Mouse (Mus musculus) neural tube, embryonic 10.5 days (tissue): Measurements from ENCODE around the gene Il6ra.
"Not testable (repeated sequence)": the region's sequence is repeated elsewhere in the genome, so short reads cannot be mapped to it uniquely, and the experiment has no call there.

Experiments used
- DNase-seq: peaks from one replicate; pipeline ENCODE4 v3.0.0-alpha.2; 2017; ENCODE audit warnings: low spot score; ENCODE audit errors: extremely low spot score

Il6ra gene

DNA sequence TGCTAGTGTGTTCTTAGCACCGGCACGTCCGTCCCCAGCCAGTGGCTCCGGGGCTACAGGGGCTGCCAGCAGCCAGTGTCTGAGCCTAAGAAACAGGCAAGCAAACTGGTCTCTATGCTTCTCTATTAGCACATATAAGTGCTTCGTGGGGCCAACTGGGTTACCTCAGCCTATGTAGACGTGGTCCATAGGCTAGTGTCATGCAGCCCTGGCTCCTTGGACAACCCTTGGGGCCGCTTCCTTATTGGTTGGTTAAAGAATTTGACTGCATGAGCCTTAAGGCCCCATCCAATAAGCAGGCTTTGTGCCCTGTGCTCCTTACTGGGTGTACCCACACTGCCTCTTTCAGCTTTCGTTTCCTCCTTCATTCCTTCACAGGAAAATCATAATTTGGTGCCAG, 37.2 kb downstream of the Il6ra start:
- no peak for DNase-seq

DNA sequence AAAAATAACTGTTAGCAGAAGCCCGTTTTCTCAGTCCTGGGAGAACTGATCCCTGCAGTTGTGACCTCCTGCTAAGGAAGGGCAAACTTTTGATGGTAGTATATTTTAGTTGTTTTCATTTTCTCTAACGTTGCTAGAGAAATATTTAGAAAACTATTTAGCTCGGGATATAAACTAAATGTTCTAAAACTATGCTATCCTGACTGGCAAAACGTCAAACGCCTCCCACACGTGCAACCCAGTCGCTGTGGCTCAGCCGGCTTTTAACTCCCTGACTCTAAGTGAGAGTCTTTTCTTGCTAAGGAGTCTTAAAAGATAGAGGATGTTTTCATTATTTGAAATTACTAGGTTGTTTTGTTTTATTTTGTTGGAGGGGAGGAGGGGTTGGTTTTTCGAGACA, 38.0 kb downstream of the Il6ra start:
- no peak for DNase-seq

DNA sequence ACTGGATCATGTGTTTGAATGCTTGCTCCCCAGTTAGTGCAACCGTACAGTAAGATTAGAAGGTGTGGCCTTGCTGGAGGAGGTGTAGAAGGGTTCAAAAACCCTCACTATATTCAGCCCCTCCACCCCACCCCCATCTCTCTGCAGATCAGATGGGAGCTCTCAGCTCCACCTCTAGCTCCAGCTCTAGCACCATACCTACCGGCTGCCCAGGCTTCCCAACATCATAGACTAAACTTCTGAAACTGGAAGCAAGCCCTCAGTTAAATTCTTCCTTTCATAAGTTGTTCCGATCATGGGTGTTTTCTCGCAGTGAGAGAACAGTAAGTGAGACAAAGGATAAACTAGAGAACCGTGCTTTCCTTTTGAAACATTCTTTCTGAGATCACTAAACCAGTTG, 38.9 kb downstream of the Il6ra start:
- DNase-seq, result no peak

DNA sequence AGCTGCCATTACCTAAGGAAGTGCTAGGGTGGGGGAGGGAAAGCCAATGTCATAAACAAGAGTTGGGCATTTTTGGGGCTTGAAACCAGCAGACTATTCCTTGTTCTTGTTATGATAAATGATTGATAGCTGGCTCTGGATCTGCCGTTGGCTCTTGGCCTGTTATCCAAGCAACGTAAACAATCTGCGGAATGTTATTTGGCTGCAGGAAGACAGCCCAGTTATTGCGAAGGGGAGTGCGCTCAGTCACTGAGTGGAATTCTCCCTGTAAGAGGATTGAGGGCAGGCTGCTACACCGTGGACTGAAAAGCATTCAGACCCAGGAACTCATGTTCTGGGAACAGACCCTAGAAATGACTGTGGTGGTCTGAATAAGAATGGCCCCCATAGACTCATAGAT, 40.3 kb downstream of the Il6ra start:
- DNase-seq, result no peak

DNA sequence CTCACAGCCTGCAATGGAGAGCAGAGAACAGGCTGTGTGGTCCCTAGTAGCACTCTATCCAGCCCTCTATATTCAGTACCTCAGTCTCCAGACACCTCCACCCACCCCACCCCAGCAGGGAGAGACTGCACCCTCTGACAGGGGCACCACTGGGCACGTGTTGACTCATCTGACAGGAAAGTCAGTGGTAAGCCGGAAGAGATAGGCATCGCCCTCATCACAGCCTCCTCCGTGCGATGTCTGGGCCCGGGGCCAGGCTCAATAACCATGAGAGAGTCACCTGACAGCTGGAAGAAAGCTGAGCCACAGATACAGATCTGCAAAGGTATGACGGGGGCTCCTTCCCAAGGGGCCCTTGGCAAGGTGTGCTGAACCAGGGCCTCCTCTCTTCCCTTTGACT, 40.8 kb downstream of the Il6ra start:
- DNase-seq, result no peak

DNA sequence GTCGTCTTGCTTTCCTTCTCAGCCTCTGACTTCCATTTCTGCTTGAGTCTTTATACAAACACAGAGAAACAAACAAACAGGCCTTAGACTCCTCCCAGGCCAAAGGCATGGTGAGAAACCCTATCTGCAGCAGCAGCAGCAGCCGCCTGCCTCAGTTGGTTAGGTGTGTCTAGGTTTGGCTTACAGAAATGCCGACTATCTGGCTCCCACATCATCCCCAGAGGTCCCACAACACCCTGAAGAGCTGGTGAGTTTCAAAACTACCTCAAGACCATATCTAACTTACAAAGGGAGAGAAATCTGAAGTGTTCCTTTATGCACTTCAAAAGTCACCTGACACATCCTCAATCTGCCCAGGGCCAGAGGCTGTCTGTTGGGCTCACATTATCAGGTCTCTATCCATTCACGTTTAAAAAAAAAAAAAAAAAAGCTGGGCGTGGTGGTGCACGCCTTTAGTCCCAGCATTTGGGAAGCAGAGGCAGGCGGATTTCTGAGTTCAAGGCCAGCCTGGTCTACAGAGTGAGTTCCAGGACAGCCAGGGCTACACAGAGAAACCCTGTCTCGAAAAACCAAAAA, 41.6 kb downstream of the Il6ra start:
- no peak for DNase-seq

DNA sequence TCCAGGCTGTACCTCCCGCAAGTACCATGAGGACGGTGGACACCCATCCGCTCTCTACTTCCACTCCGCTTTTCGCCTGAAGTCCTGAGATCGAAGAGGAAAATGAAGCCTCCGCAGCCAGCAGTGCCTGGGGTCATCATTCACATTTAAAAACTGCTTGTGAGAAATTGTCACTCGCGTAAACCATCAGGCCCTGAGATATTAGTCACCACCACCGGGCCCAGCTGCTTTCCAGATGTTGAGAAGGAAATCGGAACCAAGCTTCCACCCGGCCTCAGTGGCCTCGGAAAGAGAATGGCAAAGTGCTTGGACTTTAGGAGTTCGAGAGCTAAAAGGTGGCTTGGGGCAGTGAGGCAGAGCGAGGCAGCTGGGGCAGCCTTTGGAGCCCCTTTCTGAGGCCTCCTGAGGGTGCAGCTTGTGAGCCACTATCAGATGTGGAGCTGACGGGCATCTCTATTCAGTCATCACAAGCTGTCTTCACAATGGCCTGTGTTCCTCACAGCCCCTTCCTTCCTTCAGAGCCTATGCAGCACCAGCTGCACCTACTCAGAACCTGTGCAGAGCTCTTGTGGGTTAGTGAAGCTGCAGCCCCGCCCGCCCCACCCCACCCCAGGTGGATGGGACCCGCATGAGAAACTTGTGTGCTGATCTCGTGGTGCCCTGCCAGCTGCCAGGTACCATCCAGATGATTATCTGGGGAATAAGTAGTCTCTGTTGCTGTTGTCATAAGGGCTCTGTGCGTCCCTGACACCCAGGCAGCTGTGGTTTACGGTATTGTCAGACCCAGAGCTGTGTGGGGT, 42.3 kb downstream of the Il6ra start:
- no peak for DNase-seq

DNA sequence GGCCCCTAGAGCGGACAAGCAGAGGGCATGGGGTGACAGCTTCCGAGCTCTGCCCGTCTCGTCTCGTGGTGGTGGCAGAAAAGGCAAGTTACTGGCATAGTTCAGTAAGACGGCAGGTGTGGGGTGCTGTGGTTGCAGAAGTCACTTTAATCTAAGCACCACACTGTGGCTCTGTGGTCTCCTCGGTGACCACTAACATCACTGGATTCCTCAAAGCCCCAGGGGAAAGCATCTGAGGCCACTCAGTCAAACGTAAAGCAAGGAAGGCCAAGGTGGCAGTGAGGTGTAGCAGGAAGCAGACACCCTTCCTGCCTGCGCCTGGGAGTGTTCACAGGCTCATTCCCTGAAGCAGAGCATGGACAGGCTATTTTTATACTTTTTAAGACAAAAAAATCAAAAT, 43.4 kb downstream of the Il6ra start:
- DNase-seq, result no peak

DNA sequence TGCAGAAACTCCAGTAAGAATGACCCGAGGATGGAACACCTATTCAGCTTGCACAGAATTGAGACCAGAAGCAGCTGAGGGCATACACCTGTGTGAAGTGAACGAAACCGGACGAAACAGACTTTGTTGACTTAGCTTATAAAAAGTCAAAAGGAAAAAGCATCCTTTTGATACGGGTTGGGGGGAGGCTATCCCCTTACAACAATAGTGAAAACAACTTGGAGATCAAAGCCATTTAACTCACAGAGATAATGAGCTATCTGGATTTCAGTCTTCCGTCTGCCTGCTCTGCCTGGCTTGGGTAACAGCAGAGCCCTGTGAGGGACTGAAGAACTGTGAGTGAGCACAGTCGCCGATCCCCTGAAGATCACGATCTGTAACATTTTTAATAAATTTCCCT, 44.0 kb downstream of the Il6ra start:
- DNase-seq, result no peak

DNA sequence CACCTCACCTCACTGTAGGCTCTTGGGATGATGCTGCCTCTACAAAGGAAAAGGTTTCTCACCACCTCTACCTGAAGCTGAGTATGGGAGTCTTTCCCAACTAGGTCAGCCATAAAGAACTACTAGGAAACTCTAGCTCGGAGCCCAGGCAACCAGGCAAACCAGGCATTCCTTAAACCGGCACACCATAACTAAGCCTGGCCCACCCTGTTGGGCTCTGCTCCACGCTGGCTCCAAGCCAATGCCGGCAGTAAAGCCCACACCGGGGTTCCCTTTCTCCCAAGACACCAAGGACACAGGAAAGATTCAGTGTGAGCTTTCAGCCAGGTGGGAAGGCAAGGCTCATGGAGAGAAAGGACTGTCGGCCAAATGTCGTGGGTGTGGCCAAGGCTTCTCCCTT, 44.6 kb downstream of the Il6ra start:
- peak; percentile 20 for DNase-seq

DNA sequence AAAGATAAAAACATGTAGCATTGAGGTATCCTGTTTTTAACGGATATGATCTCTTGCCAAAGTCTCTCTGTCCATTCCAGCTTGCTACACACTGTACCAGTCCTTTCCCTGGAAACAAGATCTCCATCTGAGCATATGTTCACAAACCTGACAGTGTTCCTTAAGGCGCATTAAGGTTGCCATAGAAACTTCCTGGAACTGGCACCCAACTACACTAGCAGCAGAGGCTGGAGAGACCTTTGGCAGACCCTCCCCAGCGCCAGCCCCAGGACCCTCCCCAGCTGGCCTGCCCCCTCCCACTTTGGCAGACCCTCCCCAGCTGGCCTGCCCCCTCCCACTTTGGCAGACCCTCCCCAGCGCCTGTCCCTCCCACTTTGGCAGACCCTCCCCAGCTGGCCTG, 45.3 kb downstream of the Il6ra start:
- DNase-seq, result no peak

DNA sequence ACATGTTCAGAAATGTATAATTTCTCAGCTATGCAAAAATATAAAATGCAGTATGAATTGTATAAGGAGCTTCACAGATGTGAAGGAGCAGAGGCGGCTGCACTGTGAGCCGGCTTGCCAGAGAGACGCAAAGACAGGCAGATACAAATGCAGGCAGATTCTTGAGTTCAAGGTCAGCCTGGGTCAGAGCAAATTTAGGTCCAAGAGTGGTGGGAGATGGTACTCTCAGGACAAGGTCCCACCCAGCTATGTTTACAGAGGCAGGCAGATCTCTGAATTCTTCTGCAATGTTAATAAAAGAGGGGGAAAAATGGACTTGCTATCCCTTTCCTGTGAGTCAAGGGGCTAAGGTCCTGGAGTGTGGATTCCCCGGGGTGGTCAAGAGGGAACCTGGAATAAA, 47.2 kb downstream of the Il6ra start:
- no peak for DNase-seq

DNA sequence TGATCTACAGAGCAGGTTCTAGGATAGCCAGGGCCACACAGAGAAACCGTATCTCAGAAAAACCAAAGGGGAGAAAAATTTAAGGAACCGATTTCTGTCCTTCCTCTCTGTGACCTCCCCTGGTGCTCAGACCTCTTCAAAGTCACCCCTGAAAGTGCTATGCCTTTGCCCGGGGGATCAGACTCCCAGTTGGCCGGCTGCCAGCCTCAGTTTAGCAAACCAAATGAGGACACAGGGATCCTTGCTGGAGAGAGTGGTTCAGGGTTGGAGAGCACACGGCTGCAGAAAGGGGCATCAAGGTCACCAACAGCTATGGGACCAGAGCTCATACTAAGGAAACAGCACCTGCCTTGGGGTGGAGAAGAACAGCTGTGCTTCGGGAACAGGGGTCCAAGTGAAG, 48.0 kb downstream of the Il6ra start:
- no peak for DNase-seq

DNA sequence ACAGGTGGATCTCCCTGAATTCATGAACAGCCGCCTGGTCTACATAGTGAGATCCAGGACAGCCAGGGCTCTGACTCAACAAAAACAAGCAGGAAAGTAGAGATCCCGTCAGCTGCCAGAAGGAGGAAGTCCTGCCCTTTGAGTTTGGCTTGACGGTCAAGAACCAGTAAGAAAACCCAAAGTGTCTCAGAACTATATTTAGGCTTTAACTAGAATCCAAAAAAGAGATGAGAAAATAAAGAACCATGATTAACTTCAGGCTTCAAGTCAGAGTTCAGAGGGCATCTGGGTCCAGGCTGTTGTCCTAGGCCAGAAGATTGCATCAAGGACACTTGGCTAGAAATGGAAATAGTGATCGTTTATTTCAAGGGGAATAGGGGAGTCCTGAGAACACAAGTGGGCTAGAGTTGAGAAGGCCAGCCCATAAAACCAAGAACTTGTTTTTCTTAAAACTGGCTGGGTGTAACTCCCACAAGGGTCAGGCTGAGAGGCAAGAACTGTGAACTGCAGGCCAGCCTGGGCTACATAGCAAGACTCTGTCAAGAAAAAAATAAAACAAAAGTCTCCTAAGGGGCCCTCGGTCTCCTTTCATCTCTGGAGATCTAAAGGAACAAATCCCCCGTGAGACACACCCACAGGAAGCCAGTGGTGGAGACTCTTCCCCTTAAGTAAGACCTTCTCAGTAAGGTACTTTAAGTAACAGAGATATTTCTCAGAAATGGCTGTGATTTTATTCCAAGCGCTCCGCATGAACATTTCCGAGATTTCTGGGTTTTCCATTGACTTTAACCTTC, 49.1 kb downstream of the Il6ra start:
- no peak for DNase-seq

DNA sequence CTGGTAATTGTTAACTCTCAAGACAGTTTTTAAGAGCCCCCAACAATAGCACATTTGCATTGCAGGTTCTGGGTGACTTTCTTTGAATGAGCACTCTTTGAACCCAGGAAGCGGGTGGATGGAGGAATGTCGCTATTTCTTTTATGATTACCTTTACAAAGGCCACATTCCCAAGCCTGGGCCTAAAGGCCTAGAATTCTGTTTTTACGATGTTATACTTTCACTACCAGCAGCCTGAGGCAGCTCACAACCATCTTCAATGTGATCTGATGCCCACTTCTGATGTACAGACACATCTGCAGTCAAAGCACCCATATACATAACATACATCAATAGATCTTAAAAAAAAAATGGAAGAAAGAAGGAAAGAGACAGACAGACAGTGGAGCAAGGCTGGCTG, 49.7 kb downstream of the Il6ra start:
- DNase-seq, result not testable (repeated sequence)

DNA sequence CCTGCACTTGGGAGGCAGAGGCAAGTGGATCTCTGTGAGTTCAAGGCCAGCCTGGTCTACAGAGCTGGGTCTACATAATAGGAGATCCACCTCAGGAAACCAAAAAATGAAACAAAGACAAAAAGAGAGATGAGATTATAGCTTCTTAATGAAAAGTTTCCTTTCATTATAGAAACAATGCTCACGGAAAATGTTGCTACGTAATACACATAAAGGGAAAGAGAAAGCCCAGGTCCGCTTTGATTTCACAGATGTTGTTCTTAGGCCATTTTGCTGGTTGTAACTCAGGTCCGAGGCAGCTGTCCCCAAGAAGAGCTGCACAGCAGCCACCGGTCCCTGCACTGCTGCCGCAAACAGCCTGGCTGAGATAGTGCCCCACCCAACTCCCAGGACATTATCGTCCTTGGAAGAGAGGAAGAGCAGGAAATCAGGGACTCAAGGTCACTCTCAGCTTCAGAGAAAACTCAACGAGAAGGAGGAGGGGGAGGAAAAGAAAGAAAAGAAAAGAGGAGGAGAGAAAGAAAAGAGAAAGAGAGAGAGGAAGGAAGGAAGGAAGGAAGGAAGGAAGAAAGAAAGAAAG, 50.7 kb downstream of the Il6ra start:
- DNase-seq, result no peak

DNA sequence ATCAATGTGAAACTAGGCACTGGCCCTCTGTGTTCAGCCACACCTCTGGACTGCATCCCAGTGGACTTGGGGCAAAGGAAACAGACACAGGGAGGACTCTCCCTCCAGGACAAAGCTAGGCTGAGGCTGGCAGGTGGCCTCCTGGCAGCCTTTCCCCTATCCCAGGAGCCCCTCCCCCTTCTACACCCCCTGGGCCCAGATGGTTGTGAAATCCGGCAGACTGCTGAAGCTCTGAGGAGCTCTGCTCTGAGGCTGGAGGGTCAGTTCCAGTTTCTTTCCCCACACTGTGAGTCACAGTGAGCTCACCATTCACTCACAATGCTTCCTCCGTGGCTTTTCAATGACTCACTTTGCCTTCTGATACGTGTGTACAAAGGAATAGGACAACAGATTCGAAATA, 51.9 kb downstream of the Il6ra start:
- no peak for DNase-seq

DNA sequence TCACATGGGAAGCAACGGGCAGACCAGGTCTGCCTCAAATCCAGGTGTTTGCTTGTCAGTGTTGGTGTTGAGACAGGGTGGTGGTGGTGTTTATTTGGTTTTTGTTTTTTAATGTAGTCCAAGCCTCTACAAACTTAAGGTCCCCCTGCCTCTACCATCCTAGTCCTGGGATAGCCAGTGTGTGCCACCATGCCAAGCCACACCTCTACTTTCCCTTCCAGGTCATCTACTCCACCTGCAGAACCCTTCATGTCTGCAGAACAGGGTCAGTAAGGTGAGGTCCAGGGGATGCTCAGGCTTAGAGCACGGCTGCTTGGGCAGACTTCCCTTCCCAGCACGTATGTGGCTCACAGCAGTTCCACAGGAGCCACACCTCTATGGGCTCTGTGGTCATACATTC, 52.7 kb downstream of the Il6ra start:
- DNase-seq, result no peak

DNA sequence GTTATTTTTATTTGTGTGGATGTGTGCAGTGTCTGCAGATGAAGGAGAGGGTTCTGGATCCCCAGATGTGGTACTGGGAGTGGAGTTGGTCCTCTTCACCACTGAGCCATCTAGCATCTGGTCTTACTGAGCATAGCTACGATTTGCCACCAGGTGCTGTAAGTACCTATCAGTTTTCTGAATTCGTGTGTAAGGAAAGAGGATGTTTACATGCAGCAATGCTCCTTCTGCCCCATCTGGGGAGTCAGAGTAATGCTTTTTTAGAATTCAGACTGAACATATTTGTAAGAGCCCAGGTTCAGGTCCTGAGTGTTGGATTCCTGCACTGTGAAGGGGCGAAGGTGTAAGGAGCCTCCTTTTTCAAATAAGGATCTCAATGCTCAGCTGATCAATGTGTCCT, 53.1 kb downstream of the Il6ra start:
- DNase-seq, result no peak

DNA sequence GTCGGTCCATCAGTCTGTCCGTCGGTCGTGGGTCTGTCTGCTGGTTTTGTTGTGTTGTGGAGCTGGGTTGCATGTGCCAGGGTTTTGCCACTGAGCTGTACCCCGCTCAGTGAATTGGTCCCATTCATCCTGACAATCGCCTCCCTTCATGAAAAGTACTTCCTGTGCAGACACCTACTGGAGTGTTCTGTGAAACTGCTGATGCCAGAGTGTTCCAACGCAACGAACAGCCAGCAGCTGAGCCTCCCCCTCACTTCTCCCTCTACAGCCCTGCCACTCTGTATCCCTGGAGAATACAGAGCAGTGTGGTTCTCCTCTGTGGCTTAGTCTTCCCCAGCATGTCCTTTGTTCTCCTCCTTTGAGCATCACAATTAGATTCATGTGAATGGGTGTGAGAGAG, 54.1 kb downstream of the Il6ra start:
- DNase-seq, result no peak

DNA sequence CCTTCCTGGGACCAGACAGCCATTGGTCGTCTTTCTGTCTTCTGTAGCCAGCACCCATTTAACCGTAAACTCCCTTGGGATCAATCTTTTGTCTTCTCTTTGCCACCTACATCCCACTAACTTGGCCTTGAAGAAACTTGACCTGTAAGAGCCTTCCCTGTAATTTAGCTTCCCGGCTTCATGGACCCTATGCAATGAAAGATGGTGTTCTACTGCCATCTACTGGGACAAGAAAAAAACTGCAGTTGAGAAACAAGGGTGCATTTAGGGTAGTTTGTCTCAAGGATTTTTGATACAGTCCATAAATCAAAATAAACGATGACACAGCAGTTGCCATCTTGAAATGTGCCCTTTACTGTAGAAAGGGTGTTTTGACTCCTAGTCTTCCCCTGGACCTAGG, 54.9 kb downstream of the Il6ra start:
- no peak for DNase-seq

DNA sequence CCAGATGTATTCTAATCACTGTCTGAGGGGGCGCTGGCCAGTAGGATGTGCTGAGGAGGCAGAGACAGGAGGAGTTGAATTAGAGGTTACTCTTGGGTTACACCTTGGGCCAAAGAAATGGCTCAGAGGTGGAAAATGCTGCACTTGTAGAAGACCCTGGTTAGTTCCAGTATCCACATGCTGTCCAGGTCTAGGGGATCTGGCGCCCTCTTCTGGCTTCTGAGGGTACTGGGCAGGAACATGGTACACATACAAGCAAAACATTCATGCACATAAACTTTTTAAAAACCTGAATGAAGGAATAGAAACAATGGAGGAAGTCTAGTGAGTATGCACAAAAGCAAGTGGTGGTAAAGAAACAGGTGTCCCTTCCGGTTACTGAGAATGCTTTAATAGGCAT, 55.6 kb downstream of the Il6ra start:
- DNase-seq, result no peak
